Mouse (Mus musculus) right cerebral cortex, postnatal 10 days (tissue): Measurements from ENCODE around the gene Ddx24.
"Not testable (repeated sequence)": the region's sequence is repeated elsewhere in the genome, so short reads cannot be mapped to it uniquely, and the experiment has no call there.

Experiments used
- DNase-seq, 2 experiments: peaks; one replicate each; pipeline ENCODE4 v3.0.0; 2021; ENCODE audit warnings: low spot score in 2 of 2

Gene Ddx24

DNA sequence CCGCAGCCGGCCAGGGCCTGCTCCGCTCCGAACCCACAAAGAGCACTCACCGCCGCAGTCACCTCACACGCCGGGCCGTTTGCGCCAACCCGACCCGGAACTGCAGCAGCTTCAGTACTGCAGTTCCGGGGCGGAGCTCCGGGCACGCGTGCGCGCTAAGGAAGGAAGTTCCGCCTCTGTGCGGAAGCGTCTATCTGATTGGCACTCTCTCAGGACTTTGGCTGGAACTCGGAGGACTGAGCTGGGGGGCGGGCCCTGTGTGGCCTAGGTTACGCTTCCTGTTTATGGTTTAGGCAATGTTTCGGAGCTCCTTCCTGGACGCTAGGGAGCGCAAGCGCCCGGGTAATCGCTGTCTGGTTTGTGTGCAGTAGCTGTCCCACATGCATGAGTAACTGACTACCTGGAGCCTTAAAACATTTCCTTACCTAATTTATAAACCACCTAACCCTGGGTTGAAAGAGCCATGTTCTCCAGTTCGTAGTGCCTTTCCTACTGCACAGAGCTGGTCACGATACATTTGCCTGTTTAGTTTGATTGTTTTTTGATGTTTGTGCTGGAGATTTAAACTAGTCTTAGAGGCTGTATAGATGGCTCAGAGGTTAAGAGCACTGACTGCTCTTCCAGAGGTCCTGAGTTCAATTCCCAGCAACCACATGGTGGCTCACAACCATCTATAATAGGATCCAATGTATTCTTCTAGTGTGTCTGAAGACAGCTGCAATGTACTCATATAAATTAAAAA, at the start of gene Ddx24:
Gene Ddx24, minus strand, starts transcription at position 102 of the 742 bp plus-strand sequence.
- peak; percentile 98 to 99 for DNase-seq

DNA sequence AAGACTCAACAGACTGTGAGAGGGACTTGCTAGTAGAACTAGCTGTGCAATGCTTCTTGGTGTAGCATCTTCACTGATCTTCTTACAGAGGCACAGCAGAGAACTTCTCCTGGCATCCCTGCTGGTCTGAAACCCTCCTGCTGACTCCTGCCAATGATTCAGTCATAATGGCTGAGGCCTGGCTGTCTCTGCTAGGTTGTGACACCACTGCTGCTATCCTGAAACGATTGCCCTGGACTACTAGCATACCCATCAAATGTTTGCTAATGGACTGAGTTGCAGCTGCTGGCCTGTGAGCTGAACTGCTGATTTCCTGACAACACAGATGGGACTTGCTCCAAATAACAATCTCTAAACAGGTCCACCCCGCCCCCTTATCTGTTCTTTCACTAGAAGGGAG, 48.9 kb upstream of the Ddx24 start:
- no peak for DNase-seq

DNA sequence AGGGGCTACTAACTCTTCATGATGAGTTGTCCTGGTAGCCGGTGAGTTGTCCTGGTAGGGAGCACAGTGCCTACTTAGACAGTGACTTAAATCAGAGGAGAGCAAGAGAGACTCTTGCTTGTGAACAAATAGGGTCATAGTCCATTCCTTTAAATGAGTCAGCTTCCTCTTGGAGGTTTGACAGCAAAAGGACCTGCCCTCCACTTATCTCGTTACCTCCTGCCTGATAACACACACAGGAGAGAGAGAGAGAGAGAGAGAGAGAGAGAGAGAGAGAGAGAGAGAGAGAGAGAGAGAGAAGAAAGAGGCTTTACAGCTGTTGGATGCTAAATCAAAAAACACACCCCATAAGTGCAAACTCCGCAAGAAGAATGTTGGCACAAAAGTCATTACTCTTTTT, 31.5 kb upstream of the Ddx24 start, which contains the start of gene Ifi27l2b:
Gene Ifi27l2b, minus strand, starts transcription at position 84 of the 400 bp plus-strand sequence.
- DNase-seq: no peak

DNA sequence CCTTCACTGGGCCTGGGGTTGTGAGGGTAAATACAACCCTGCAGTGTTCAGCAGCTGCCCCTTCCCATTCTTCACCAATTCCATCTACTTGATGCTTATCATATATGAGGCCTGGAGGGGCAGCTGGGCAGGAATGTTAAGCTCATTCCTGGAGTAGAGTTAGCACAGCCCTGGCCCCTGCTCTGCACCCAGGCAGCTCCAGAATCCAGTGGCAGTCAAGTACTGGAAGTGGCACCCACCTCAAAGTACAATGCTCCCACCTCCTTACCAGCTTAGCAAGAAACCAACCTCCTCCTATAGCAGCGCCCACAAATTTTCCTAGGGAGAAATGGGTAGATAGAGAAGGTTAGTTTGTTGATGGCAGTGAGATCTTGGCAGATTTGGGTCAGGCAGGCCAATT, 31.1 kb upstream of the Ddx24 start:
- not testable (repeated sequence) for DNase-seq

DNA sequence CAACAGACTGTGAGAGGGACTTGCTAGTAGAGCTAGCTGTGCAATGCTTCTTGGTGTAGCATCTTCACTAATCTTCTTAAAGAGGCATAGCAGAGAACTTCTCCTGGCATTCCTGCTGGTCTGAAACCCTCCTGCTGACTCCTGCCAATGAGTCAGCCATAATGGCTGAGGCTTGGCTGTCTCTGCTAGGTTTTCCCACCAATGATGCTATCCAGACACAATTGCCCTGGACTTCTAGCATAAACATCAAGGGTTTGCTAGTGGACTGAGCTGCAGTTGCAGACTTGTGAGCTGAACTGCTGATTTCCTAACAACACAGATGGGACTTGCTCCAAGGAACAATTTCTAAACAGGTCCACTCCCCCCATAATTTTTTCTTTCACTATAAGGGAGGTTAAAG, 27.7 kb upstream of the Ddx24 start:
- DNase-seq: no peak

DNA sequence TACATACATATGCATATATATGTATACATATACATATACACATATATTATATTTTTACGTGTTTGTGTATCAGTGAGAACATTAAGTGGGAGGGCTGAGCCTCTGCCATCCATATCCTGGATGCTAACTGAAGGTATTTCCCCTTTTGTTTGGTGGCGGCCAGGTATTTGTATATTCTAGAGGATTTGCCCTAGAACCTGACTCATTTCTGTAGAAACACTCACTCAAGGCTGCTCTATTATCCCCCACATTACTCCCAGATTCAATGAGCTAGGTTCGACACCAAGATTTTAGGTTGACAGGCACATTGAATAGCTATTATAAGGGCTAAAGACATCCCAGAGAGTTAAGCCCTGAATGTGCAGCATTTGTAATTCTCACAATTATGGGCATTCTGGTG, 19.4 kb upstream of the Ddx24 start:
- no peak for DNase-seq

DNA sequence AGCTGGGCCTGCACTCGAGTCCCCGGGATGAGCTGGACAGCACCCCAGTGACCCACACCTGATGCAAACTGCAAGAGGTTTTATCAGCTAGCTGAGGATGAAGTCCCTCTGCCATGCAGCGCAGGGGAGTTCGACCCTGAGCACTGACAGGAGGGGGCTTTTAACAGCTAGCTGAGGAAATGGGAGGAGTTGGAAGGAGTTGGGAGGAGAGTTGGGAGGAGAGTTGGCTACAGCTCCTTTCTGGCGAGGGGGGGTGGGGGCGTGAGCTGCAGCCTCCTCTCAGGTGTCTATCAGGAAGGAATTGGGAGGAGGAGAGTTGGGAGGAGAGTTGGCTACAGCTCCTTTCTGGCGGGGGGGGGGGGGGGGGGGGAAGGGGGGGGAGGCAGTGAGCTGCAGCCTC, 18.6 kb upstream of the Ddx24 start:
- not testable (repeated sequence) for DNase-seq

DNA sequence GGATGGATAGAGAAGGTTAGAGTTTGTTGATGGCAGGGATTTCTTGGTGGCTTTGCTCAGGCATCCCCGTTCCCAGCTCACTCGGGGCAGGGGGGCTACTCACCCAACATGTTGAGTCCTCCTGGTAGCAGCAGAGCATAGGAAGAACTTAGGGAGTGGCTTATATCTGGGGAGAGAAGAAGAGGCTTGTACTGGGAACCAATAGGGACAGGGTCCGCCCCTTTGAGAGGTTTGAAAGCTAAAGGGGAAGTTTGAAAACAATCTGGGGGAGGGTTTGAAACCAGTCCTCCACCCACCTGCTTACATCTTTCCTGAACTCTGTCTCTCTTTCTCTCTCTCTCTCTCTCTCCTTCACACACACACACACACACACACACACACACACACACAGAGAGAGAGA, 17.9 kb upstream of the Ddx24 start, which contains the start of gene Ifi27l2a:
Gene Ifi27l2a, minus strand, starts transcription at position 157 of the 400 bp plus-strand sequence.
- no peak for DNase-seq

DNA sequence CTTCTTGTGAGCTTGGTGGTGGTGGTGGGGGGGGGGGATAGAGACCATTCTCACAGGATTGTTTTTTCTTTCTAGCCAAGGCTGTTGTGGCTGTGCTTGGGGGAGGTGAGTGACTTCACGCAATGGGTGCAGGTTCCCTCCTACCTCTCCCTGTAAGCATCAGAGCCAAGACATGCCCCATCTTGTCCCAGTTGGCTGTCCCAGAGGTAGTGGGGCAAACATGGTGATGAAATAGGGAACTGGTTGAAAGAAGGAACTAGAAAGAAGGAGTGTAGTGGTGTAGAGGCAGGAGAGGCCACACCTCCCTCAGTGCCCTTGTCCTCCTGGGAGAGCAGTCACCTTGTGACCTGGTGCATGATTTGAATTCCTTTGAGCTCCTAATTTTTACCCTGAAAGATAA, 12.0 kb upstream of the Ddx24 start:
- DNase-seq: no peak

DNA sequence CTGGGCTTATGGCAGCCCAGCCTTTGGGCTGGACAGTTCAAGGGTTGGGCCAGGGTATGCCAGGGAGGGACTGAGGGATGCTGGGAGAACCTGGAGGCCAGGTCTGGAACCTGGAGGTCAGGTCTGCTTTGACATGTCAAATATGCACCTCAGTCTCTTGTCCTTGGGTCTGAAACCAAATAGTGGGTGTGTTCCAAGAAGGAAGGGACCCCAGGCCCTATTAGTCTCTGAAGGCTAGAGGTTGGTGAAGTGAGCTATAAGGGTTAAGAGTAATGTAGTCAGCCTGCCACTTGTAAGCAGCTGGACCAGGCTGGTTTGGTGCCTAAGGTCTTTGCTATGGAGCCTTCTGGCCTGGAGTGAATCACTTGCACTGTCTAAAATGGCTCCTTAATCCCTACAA, 9.2 kb upstream of the Ddx24 start:
- DNase-seq: no peak

DNA sequence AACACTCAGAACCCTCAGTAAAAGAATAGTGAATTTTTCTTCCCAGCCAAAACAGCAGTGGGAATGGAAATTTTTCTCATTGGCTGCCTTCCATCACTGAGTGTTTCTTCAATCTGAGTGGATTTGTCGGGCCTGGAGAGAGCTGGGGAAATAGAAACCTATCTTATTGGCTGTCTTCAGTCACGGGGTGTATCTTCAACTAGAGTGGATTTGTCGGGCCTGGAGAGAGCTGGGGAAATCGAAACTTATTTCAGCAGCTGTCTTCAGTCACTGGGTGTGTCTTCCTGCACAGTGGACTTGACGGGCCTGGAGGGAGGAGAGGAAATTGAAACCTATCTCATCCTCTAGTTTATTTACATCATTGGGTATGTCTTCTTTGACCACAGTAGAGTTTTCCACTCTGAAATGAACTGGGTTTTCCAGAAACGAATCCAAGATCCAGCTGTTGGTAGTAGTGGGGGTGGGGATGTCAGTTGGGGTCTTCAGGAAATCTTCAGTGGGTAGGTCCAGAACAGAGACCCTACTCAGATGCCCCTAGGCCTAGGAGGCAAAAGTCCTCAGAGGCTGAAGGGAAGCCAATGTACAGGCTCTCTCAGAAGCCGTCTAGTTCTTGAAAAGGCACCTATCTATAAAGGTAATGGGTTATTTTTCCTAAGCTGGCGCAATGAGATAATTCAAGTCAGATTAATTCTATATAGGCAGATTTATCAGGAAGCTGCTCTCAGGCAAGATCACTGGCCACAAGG, 8.5 kb upstream of the Ddx24 start, which contains the start of gene Ifi27:
Gene Ifi27, plus strand, starts transcription at position 226 of the 746 bp plus-strand sequence.
- peak; percentile 47 to 63 for DNase-seq

DNA sequence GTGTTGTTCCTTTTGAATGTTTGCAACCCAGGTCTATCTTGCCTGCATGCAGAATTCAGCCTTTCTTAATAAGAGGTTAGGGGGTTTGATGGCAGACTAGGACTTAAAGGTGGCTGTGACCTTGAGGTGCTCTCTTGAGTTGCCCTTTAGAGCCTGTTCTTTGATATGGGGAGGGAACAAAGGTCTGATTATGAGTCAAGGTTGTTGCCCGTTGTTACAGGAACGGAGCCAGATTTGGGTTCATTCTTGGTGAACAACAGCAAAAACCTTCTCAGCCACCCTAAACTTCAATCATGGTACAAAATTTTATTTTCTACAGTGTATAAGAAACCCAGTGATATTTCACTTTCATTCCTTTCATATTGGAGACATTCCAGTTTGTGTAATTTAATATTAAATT, 7.8 kb upstream of the Ddx24 start:
- no peak for DNase-seq

DNA sequence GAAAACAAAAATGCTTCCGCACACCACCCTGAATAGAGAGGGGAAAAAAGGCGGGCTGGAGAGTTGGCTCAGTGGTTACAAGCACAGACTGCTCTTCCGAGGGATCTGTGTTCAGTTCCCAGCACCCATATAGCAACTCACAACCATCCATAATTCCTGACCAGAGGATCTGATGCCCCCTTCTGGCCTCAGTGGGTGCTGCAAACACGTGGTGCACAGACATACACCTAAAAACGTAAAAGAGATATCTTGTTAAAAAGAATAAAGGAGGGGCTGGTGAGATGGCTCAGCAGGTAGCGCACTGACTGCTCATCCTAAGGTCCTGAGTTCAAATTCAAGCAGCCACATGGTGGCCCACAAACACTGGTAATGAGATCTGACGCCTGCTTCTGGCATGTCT, 1.1 kb upstream of the Ddx24 start:
- no peak for DNase-seq

DNA sequence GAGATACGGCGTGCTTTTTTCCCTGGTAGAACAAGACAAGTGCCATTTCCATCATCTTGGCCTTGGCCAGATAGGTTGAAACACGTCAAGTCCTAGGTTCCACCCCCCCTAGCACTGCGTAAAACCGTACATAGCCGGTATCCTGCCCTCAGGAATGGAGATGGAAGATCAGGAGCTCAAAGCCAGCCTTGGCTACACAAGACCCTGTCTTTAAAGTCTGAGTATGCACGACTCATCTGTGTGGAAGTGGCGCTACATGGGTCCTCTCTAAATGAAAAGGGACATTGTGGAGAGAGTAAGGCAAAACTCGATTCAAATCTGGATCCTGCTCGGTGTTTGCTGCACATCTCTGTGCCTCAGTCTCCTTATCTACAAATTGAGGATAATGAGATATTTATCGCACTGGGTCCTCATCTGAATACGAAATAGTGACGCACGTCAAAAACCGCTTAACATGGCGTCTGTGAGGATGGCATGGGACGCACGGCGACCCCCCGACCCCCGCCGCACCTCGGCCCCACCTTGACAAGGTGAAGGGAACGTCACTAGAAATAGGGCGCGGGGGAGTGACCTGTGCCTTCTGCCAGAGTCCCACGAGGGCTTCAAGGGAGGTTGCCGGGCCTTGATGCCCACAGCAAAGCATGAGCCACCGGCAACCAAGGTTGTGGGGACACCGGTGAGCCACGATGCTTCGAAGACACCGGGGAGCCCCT, 458 bp downstream of the Ddx24 start:
- DNase-seq: no peak

DNA sequence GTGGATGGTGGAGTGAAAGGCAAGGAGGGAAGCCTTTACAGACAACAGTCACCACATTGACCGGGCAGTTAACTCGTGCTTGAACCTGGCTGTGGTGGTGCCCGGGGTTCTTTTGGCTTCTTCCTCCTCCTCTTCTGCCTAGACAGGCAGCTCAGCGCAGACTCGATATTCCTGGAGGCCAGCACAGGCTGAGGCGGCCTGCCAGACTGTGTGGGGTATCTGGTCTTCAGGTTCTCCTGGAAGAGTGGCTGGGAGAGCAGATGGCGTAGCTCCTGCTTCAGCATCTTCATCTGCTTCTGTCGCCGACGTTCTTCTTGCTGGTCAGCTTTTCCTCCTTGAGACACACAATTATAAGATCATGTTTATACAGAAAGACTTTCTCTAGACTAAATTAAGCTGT, 17.5 kb downstream of the Ddx24 start:
- peak; percentile 58 to 68 for DNase-seq

DNA sequence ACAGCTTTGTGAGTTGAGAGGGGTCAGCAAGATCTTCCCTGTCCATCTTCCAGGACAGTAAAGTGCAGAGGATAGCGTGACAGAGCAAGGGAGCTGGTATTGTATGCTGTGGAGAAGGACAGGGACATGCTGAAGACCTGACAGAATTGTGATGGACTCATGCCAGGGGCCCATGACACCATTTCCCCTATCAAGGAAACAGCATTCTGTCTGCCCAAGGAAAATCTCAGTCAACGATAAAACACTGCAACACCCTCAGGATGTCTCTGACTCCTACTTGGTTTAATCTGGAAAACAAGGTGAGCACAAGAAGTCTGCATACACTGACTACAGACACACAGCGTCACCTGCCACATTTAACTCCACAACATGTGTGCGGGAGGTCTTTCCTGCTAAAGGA, 17.9 kb downstream of the Ddx24 start, which contains the start of gene 9330161L09Rik:
Gene 9330161L09Rik, minus strand, starts transcription at position 101 of the 400 bp plus-strand sequence.
- DNase-seq: no peak

DNA sequence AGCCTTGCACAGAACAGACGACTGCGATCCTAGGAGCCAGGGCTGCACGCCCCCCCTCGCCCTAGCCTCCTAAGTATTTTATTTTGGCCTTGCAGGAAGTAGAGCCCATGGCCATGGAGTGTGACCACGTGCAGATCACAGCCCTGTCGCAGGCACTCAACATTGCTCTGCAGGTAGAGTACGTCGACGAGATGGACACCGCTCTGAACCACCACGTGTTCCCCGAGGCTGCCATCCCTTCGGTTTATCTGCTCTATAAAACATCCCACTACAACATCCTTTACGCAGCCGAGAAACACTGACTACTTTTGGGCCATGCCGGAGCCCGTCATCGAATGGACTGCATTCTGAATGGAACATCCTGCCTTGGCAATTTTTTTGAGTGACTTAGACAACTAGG, 21.5 kb downstream of the Ddx24 start:
- peak in 1 of 2 experiments; percentile 34 for DNase-seq

DNA sequence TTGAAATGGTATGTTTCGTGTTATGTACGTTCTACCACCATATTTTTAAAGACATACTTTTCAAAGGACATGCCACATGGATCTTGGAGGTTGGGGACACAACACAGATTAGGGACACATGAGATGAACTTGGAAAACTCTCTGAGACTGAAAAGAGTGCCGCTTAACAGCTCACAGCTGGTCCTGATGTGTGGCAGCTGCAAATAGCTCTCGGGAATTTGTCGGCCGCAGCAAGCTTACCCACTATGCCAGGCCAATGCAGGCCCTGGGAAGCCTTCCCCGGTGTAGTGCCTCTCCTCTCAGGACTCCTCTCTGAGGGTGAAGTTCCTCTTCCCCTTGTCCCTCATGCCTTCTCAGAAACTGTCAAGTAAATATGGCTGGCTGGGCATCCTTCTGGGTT, 28.9 kb downstream of the Ddx24 start:
- no peak for DNase-seq

DNA sequence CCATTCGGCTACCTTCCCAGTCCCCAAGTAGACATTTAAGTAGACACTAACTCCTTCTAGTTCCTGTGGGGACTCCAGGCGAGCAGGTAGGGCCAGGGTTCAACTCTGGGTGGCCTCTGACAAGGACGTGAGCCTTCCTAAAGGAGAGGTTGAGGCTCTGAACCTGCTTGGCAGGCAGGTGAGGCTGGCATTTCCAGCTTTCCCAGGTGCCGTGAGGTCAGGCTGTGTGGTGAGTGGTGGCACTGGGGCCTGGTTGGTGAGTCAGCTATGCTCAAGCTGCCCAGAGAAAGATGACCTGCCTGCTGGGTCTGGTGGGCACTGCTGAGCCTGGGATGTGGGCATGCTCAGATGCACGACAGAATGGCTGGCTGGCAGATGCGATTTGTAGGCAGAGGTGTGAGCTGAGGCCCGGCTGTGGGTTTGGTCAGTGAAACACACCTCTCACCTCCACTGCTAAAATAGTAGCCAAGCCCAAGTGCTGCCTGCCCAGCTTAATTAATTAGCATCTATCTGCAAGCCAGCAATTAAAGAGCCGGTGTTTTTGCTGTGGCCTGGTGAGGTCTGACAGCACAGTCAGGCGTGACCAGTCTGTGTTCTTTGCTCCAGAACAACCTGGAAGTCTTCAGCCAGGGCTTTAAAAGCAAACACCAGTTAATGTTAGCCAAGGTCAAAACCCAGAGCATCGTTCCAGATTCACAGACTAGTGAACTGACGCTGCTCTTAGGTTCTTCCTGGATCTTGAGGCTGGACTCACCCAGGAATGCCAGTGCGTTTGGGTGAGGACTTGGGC, 29.9 kb downstream of the Ddx24 start:
- no peak for DNase-seq

DNA sequence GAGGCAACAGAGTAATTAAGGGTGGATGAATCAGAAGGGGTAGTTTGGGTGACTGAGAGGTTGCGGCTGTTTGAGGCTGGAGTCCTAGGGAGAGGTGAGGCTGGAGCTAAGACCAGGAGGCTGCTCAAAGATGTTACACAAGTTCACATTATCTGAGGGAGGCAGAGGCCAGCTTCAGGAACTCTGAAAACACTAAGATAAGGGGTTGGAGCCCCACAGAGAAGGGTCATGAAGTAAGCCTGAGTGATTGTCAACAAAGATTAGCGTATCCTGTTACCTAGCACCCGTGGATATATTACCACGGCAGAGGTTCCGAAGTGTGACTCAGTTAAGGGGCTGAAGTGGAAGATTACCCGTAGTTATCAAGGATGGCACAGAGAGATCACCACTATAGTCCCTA, 32.1 kb downstream of the Ddx24 start:
- no peak for DNase-seq

DNA sequence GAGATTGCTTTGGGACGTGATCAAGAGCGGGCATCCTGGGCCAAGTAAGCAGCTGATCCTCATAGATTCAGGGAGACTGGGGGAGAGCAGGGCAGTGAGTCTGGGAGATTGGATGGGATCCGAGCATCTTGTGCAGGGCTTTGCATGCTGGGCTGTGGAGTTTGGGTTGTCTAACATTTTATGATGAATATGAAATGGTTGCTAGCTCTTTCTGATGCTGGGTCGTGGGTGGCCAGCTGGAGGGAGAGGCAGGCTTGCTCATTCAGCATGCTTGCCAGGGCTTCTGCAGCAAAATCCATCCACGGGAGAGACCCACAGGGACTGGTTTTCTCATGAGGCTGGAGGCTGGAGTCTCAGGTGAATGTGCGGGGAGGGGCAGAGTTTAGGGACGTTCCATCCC, 34.5 kb downstream of the Ddx24 start:
- peak; percentile 62 to 74 for DNase-seq
